Mouse (Mus musculus): ENCODE measurements around the gene Gm17387. TPM values are rescaled to one million over a fixed set of nuclear protein-coding genes. Genes with fewer than 3 reads are reported as not detected.
A peak's percentile ranks its signal among the peaks of the same experiment; 100 is the strongest.

Gm17387 gene
- total and polyA plus RNA-seq, 3 experiments = not detected

- H3K4me3 ChIP-seq (ENCODE audit: control insufficient read depth in 1 of 2, insufficient read depth in 1 of 2, low read depth in 2 of 2, low read length in 2 of 2) = no peak overlapping the region
- H3K4me1 ChIP-seq (ENCODE audit: control insufficient read depth in 1 of 2, insufficient read depth in 2 of 2, low read length in 2 of 2) = no peaks in the 10 kb centered on the region
- no peaks in the 10 kb centered on the region for H3K36me3 ChIP-seq (ENCODE audit: control insufficient read depth in 1 of 2, insufficient read depth in 2 of 2, low read length in 2 of 2)
- H3K9ac ChIP-seq (ENCODE audit: control insufficient read depth, low read depth, low read length, poor library complexity, severe bottlenecking) = no peak overlapping the region
- no peak overlapping the region for H3K27ac ChIP-seq (ENCODE audit: control insufficient read depth, low read depth, low read length)
- DNase-seq (ENCODE audit: low read depth, low spot score) = peak; percentile 32
- peaks cover 10 to 19% of the 10 kb centered on the region in 2 experiments for H3K27me3 ChIP-seq (ENCODE audit: control insufficient read depth in 1 of 2, insufficient read depth in 2 of 2, low read length in 2 of 2)
- no peaks in the 10 kb centered on the region for H3K79me2 ChIP-seq (ENCODE audit: control insufficient read depth, insufficient read depth, low read length, poor library complexity)
- TF ChIP-seq E2F4 (IDR thresholded peaks at IDR 0.05; ENCODE audit: borderline replicate concordance, low read depth, low read length) (no peak), POLR2A (IDR thresholded peaks at IDR 0.05; ENCODE audit: control insufficient read depth in 1 of 2, insufficient read depth in 1 of 2, low read depth in 1 of 2, low read length in 2 of 2, poor library complexity in 1 of 2) (no peak), RAD21 (IDR thresholded peaks at IDR 0.05; ENCODE audit: low read depth, low read length) (no peak), HCFC1 (IDR thresholded peaks at IDR 0.05; ENCODE audit: low read depth, low read length) (no peak), GABPA (IDR thresholded peaks at IDR 0.05; ENCODE audit: low read depth, low read length) (no peak), POLR2AphosphoS2 (IDR thresholded peaks at IDR 0.05; ENCODE audit: low read length) (no peak), MAZ (IDR thresholded peaks at IDR 0.05; ENCODE audit: low read depth, low read length) (no peak), USF2 (IDR thresholded peaks at IDR 0.05; ENCODE audit: borderline replicate concordance in 1 of 2, insufficient read depth in 1 of 2, low read depth in 1 of 2, low read length in 2 of 2) (no peak), MAX (IDR thresholded peaks at IDR 0.05; ENCODE audit: low read length) (no peak), BHLHE40 (IDR thresholded peaks at IDR 0.05; ENCODE audit: borderline replicate concordance, low read depth, low read length) (no peak), ZNF384 (IDR thresholded peaks at IDR 0.05; ENCODE audit: low read depth, low read length) (no peak), SMC3 (IDR thresholded peaks at IDR 0.05; ENCODE audit: low read depth, low read length) (no peak), MYB (IDR thresholded peaks at IDR 0.05; ENCODE audit: low read depth, low read length) (no peak), CHD2 (IDR thresholded peaks at IDR 0.05; ENCODE audit: low read length) (no peak), KAT2A (conservative IDR thresholded peaks at IDR 0.05; ENCODE audit: low read depth, low read length) (no peak), UBTF (IDR thresholded peaks at IDR 0.05; ENCODE audit: borderline replicate concordance, insufficient read depth, low read depth, low read length) (no peak), POLR2AphosphoS5 (IDR thresholded peaks at IDR 0.05; ENCODE audit: borderline replicate concordance, low read depth, low read length) (no peak), SIN3A (IDR thresholded peaks at IDR 0.05; ENCODE audit: low read length) (no peak), CHD1 (IDR thresholded peaks at IDR 0.05; ENCODE audit: low read depth, low read length) (no peak)
- no peaks in the 10 kb centered on the region for H3K9me3 ChIP-seq (replicated peaks; ENCODE audit: insufficient read depth, low read length)
These were observed 31.0 kb downstream of the Gm17387 start for GRCm38 (mm10) chr7:141059929-141060328.

- no peaks in the 10 kb centered on the region for H3K79me2 ChIP-seq (ENCODE audit: control insufficient read depth, insufficient read depth, low read length, poor library complexity)
- no peaks in the 10 kb centered on the region for H3K9me3 ChIP-seq (replicated peaks; ENCODE audit: insufficient read depth, low read length)
- 0 out of 2 replicates have a peak within 1 kb of the TSS, but pooled peaks have one; percentile 4 for H3K9ac ChIP-seq (ENCODE audit: control insufficient read depth, low read depth, low read length, poor library complexity, severe bottlenecking)
- peak; percentile 71 for DNase-seq (ENCODE audit: low read depth, low spot score)
- no peak for TF ChIP-seq HCFC1 (IDR thresholded peaks at IDR 0.05; ENCODE audit: low read depth, low read length)
- peak; percentile 41; the same call in 1 of the 2 replicates for TF ChIP-seq MAX (IDR thresholded peaks at IDR 0.05; ENCODE audit: low read length)
- peak in 1 of 2 experiments; percentile 32; a peak in 2 of 4 replicates for TF ChIP-seq POLR2A (IDR thresholded peaks at IDR 0.05; ENCODE audit: control insufficient read depth in 1 of 2, insufficient read depth in 1 of 2, low read depth in 1 of 2, low read length in 2 of 2, poor library complexity in 1 of 2)
- peak within 1 kb of the TSS in 1 of 2 experiments; percentile 34; a peak in 2 of 4 replicates for H3K4me3 ChIP-seq (ENCODE audit: control insufficient read depth in 1 of 2, insufficient read depth in 1 of 2, low read depth in 2 of 2, low read length in 2 of 2)
- no peaks in the 10 kb centered on the region for H3K36me3 ChIP-seq (ENCODE audit: control insufficient read depth in 1 of 2, insufficient read depth in 2 of 2, low read length in 2 of 2)
- no peaks in the 10 kb centered on the region for H3K4me1 ChIP-seq (ENCODE audit: control insufficient read depth in 1 of 2, insufficient read depth in 2 of 2, low read length in 2 of 2)
- H3K27ac ChIP-seq (ENCODE audit: control insufficient read depth, low read depth, low read length) = no peak within 1 kb of the TSS
- H3K27me3 ChIP-seq (ENCODE audit: control insufficient read depth in 1 of 2, insufficient read depth in 2 of 2, low read length in 2 of 2) = peaks cover 10 to 19% of the 10 kb centered on the region in 2 experiments
These were observed 31.7 kb downstream of the Gm17387 start, which contains the start of gene B4galnt4 for GRCm38 (mm10) chr7:141060426-141061242. Gene B4galnt4 (plus strand): TSS chr7:141061104.
